In genomic region chr7:109986133-109986669, GRCm38 (mm10) we compare ENCODE assay signal across 8 mouse cellular contexts. TPM values are rescaled to one million over a fixed set of nuclear protein-coding genes. Genes with fewer than 3 reads are reported as not detected.
A peak's percentile ranks its signal among the peaks of the same experiment; 100 is the strongest.
DNase-seq lines count a peak whose midpoint lies in the region; ATAC-seq and TF ChIP-seq lines count a peak whose summit lies in the region.

No protein-coding gene starts in this region.

- peak overlapping the region; percentile 78 for H3K9ac ChIP-seq in kidney, embryonic 14.5 days (ENCODE audit: low read depth, low read length)
- H3K9ac ChIP-seq in limb, embryonic 15.5 days, result peak overlapping the region; percentile 45

- peak overlapping the region; percentile 83 for H3K4me3 ChIP-seq in bone marrow macrophage, adult 2 months (ENCODE audit: insufficient read depth, low read length)
- H3K4me3 ChIP-seq in embryonic fibroblast, embryonic 13.5 days (ENCODE audit: insufficient read depth, low read length), result peak overlapping the region; percentile 99
- peak overlapping the region; percentile 67 for H3K4me3 ChIP-seq in kidney, embryonic 14.5 days (ENCODE audit: low read length)
- peak overlapping the region; percentile 64 for H3K4me3 ChIP-seq in limb, embryonic 15.5 days

- H3K36me3 ChIP-seq in kidney, embryonic 14.5 days (ENCODE audit: control insufficient read depth, insufficient read depth, low read length), result peaks cover 19% of the 10 kb centered on the region; the same call in 1 of the 2 replicates
- H3K36me3 ChIP-seq in limb, embryonic 15.5 days, result peaks cover 17% of the 10 kb centered on the region

- peak overlapping the region; percentile 50 for H3K27ac ChIP-seq in bone marrow macrophage, adult 2 months (ENCODE audit: insufficient read depth, low read depth, low read length)
- H3K27ac ChIP-seq in embryonic fibroblast, embryonic 13.5 days (ENCODE audit: insufficient read depth, low read length), result peak overlapping the region; percentile 62
- H3K27ac ChIP-seq in kidney, embryonic 14.5 days (ENCODE audit: low read depth, low read length), result 0 out of 2 replicates have a peak overlapping the region, but pooled peaks have one; percentile 57
- peak overlapping the region; percentile 90 for H3K27ac ChIP-seq in limb, embryonic 15.5 days

- under 1% methylated on average over 43 of the region's 43 CpGs for WGBS in kidney, embryonic 14.5 days
- WGBS in limb, embryonic 15.5 days, result under 1% methylated on average over 43 of the region's 43 CpGs

- no peaks in the 10 kb centered on the region for H3K27me3 ChIP-seq in kidney, embryonic 14.5 days (ENCODE audit: control insufficient read depth, insufficient read depth, low read length)
- no peaks in the 10 kb centered on the region for H3K27me3 ChIP-seq in limb, embryonic 15.5 days

- peak overlapping the region; percentile 67 for H3K4me2 ChIP-seq in kidney, embryonic 14.5 days (replicated peaks; ENCODE audit: low read depth, low read length)
- peak overlapping the region; percentile 69 for H3K4me2 ChIP-seq in limb, embryonic 15.5 days

- DNase-seq in A20 (ENCODE audit: low read depth, low spot score), result peak; percentile 100
- DNase-seq in heart, adult 9 months (ENCODE audit: low spot score in 2 of 2), result peak; percentile 98 to 100
- peak; percentile 96 to 99 for DNase-seq in monocyte, adult 2 months (ENCODE audit: low read depth in 1 of 2, low spot score in 2 of 2)
- DNase-seq in spleen, postnatal 36 days (ENCODE audit: low spot score in 2 of 2), result peak; percentile 99 to 100

- no peak for TF ChIP-seq POLR2A in bone marrow macrophage, adult 2 months (IDR thresholded peaks at IDR 0.05; ENCODE audit: borderline replicate concordance, low read depth, low read length)
- TF ChIP-seq POLR2A in embryonic fibroblast, embryonic 13.5 days (IDR thresholded peaks at IDR 0.05; ENCODE audit: low read depth, low read length), result peak; percentile 73

- peak; percentile 99 for ATAC-seq in kidney, embryonic 14.5 days (ENCODE audit: low FRiP score, low TSS enrichment)
- peak; percentile 98 for ATAC-seq in limb, embryonic 15.5 days (ENCODE audit: insufficient number of reproducible peaks, low FRiP score, low TSS enrichment, low read depth)

- H3K9me3 ChIP-seq in kidney, embryonic 14.5 days (ENCODE audit: control insufficient read depth, low read length), result no peaks in the 10 kb centered on the region
- H3K9me3 ChIP-seq in limb, embryonic 15.5 days, result no peaks in the 10 kb centered on the region

- H3K4me1 ChIP-seq in bone marrow macrophage, adult 2 months (ENCODE audit: control insufficient read depth, insufficient read depth, low read length), result peaks cover 3% of the 10 kb centered on the region
- H3K4me1 ChIP-seq in embryonic fibroblast, embryonic 13.5 days (ENCODE audit: control insufficient read depth, insufficient read depth, low read length), result peaks cover 2% of the 10 kb centered on the region; the same call in 1 of the 2 replicates
- no peaks in the 10 kb centered on the region for H3K4me1 ChIP-seq in kidney, embryonic 14.5 days (ENCODE audit: control insufficient read depth, insufficient read depth, low read length)
- peaks cover 9% of the 10 kb centered on the region; the same call in 1 of the 2 replicates for H3K4me1 ChIP-seq in limb, embryonic 15.5 days

- no peak for TF ChIP-seq CTCF in bone marrow macrophage, adult 2 months (IDR thresholded peaks at IDR 0.05; ENCODE audit: low read depth, low read length)
- TF ChIP-seq CTCF in embryonic fibroblast, embryonic 13.5 days (IDR thresholded peaks at IDR 0.05; ENCODE audit: borderline replicate concordance, insufficient read depth, low read length), result no peak

RNA-seq across cellular contexts. Expression of gene Tmem41b, which starts 0.5 kb away (rescaled TPM):
- polyA plus RNA-seq in bone marrow macrophage, adult 2 months (2012; ENCODE audit: insufficient read depth, insufficient read length, missing spikeins), result 43.1 and 47.3 TPM in 2 replicates
- 77.0 and 90.7 TPM in 2 replicates for polyA plus RNA-seq in embryonic fibroblast, embryonic 13.5 days (2011; ENCODE audit: insufficient read length, low read depth, missing spikeins)
- 48.7 and 72.5 TPM in 2 replicates for polyA plus RNA-seq in kidney, embryonic 14.5 days (2014; fragmentation: Nextera tagmentation; extraction: Ambion mirVana)
- polyA plus RNA-seq in limb, embryonic 15.5 days (2015; fragmentation: Nextera tagmentation; extraction: Ambion mirVana), result 69.8 and 71.6 TPM in 2 replicates

RNA-seq across cellular contexts. Expression of gene Dennd5a, which starts 25.9 kb away (rescaled TPM):
- polyA plus RNA-seq in bone marrow macrophage, adult 2 months (2012; ENCODE audit: insufficient read depth, insufficient read length, missing spikeins), result 159 and 160 TPM in 2 replicates
- 103 and 119 TPM in 2 replicates for polyA plus RNA-seq in embryonic fibroblast, embryonic 13.5 days (2011; ENCODE audit: insufficient read length, low read depth, missing spikeins)
- 38.9 and 43.4 TPM in 2 replicates for polyA plus RNA-seq in kidney, embryonic 14.5 days (2014; fragmentation: Nextera tagmentation; extraction: Ambion mirVana)
- polyA plus RNA-seq in limb, embryonic 15.5 days (2015; fragmentation: Nextera tagmentation; extraction: Ambion mirVana), result 31.9 and 34.7 TPM in 2 replicates

RNA-seq across cellular contexts. Expression of gene Ipo7, which starts 31.9 kb away (rescaled TPM):
- polyA plus RNA-seq in bone marrow macrophage, adult 2 months (2012; ENCODE audit: insufficient read depth, insufficient read length, missing spikeins), result 51.7 and 55.2 TPM in 2 replicates
- 197 and 211 TPM in 2 replicates for polyA plus RNA-seq in embryonic fibroblast, embryonic 13.5 days (2011; ENCODE audit: insufficient read length, low read depth, missing spikeins)
- polyA plus RNA-seq in kidney, embryonic 14.5 days (2014; fragmentation: Nextera tagmentation; extraction: Ambion mirVana), result 21.9 and 22.5 TPM in 2 replicates
- 35.1 and 42.8 TPM in 2 replicates for polyA plus RNA-seq in limb, embryonic 15.5 days (2015; fragmentation: Nextera tagmentation; extraction: Ambion mirVana)

Comparison
In these comparisons a context has a peak if more than half of its experiments do, and no peak if none do; other contexts are left out.
1. Peak in every context shown above with its lines: DNase-seq, ATAC-seq, H3K4me3 ChIP-seq and H3K27ac ChIP-seq.